Mouse (Mus musculus) olfactory bulb, adult 2 months (tissue): ENCODE data around the gene Igf1.

Experiments
- CTCF ChIP-seq: fragments of 200-500 bp; IDR thresholded peaks from 2 replicates; pipeline ENCODE4 v1.5.1; 2012; ENCODE audit warnings: low read depth, mild to moderate bottlenecking, low read length, moderate library complexity; ENCODE audit not compliant: insufficient read depth
- POLR2A ChIP-seq: fragments of 200-500 bp; IDR thresholded peaks from 2 replicates; pipeline ENCODE4 v1.6.1; 2012; ENCODE audit warnings: mild to moderate bottlenecking, low read depth, low read length, moderate library complexity; ENCODE audit not compliant: insufficient read depth

DNA sequence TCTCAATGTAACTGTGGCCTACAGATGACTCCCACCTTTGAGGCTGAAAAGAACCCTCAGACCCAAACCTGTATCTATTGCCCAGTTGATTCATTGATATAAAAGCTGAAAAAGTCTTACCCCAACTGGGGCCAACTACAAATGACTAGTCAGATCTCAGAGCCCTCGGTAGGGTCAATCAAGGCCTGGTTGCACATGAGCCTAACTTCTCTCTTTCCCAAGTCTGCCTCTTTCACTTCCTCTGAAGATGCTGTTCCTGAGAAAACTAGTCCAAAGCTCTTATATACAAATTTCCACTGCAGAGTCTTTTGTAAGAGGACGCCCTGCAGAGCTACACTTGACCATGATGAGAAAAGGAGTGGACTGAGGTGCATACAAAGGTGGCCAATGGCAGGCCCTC lies 27.4 kb upstream of the Igf1 start:
- TF ChIP-seq CTCF (no peak), POLR2A (no peak)
